Mouse (Mus musculus) embryonic facial prominence, embryonic 11.5 days (tissue): Measurements from ENCODE around the gene Galc. TPM values are rescaled to one million over a fixed set of nuclear protein-coding genes. Genes with fewer than 3 reads are reported as not detected.

Source experiments
- ATAC-seq: fragments of 200-750 bp; cut with Nextera tagmentation; replicated peaks from 2 replicates; pipeline ENCODE4 v1.8.0; 2017; ENCODE audit warnings: low read depth; ENCODE audit not compliant: insufficient number of reproducible peaks, low FRiP score, low TSS enrichment
- DNase-seq: peaks from one replicate; pipeline ENCODE4 v3.0.0-alpha.2; 2015; ENCODE audit warnings: low spot score
- H3K27ac ChIP-seq: fragments of 300-500 bp; sonication (generic); replicated peaks from 2 replicates; pipeline ENCODE4 v1.5.1; 2014; ENCODE audit warnings: mild to moderate bottlenecking, low read depth, low read length, control low read depth
- H3K27me3 ChIP-seq: fragments of 300-500 bp; sonication (generic); 2 replicates; pipeline ENCODE4 v1.6.1; 2014; ENCODE audit warnings: mild to moderate bottlenecking, low read length, moderate library complexity, mixed read lengths; ENCODE audit not compliant: control insufficient read depth, insufficient read depth
- H3K36me3 ChIP-seq: fragments of 300-500 bp; sonication (generic); replicated peaks from 2 replicates; pipeline ENCODE4 v1.6.1; 2014; ENCODE audit warnings: low read depth, mild to moderate bottlenecking, low read length, moderate library complexity, mixed read lengths; ENCODE audit not compliant: control insufficient read depth, insufficient read depth
- H3K4me1 ChIP-seq: fragments of 300-500 bp; sonication (generic); 2 replicates; pipeline ENCODE4 v1.6.1; 2014; ENCODE audit warnings: low read length, mixed read lengths; ENCODE audit not compliant: control insufficient read depth, insufficient read depth
- H3K4me2 ChIP-seq: fragments of 300-500 bp; sonication (generic); 2 replicates; pipeline ENCODE4 v1.6.1; 2014; ENCODE audit warnings: low read depth, mild to moderate bottlenecking, control low read depth, low read length, moderate library complexity
- H3K4me3 ChIP-seq: fragments of 300-500 bp; sonication (generic); 2 replicates; pipeline ENCODE4 v1.5.1; 2014; ENCODE audit warnings: low read depth, low read length, control low read depth
- H3K9ac ChIP-seq: fragments of 300-500 bp; sonication (generic); replicated peaks from 2 replicates; pipeline ENCODE4 v1.6.1; 2014; ENCODE audit warnings: mild to moderate bottlenecking, control low read depth, low read length
- H3K9me3 ChIP-seq: fragments of 300-500 bp; sonication (generic); replicated peaks from 2 replicates; pipeline ENCODE4 v1.6.1; 2016; ENCODE audit warnings: mild to moderate bottlenecking, low read length, inconsistent platforms, mixed read lengths; ENCODE audit not compliant: control insufficient read depth
- WGBS: fragments of 180-500 bp; shearing (Covaris S2); extraction: QIAGEN DNeasy Blood & Tissue Kit; methylation state at CpG from one replicate; pipeline ENCODE4 v1.1.7; 2014; 5-methylcytosine and 5-hydroxymethylcytosine counted together
- polyA plus RNA-seq: library from polyadenylated mRNA; unstranded; fragments of >200 nt; fragmentation: Nextera tagmentation; extraction: Ambion mirVana; gene quantifications from 2 replicates; pipeline ENCODE4 v1.2.1, GENCODE M21; 2014

The Galc gene
- polyA plus RNA-seq, 1 experiment from 2014 or later, result 11.3 TPM

- Histone ChIP-seq H3K9ac (no peak within 1 kb of the TSS), H3K4me1 (no peaks in the 10 kb centered on the region), H3K36me3 (no peaks in the 10 kb centered on the region), H3K4me3 (no peak within 1 kb of the TSS), H3K4me2 (no peak within 1 kb of the TSS), H3K9me3 (no peaks in the 10 kb centered on the region), H3K27ac (no peak within 1 kb of the TSS), H3K27me3 (no peaks in the 10 kb centered on the region)
- 88% methylated on average over 13 of the region's 13 CpGs for WGBS
- DNase-seq, result no peak
- ATAC-seq, result no peak
These were observed 9.4 kb upstream of the Galc start, which contains the start of gene Gpr65 for GRCm38 (mm10) chr12:98268441-98269369. Gene Gpr65, plus strand, starts transcription at chr12:98268635.

GRCm38 (mm10) chr12:98265697-98266096, 6.4 kb upstream of the Galc start:
- no peak overlapping the region for H3K4me2 ChIP-seq
- H3K36me3 ChIP-seq, result no peaks in the 10 kb centered on the region
- H3K4me3 ChIP-seq, result no peak overlapping the region
- 85% methylated on average over 9 of the region's 9 CpGs for WGBS
- H3K9me3 ChIP-seq, result no peaks in the 10 kb centered on the region
- H3K27ac ChIP-seq, result no peak overlapping the region
- no peaks in the 10 kb centered on the region for H3K4me1 ChIP-seq
- no peaks in the 10 kb centered on the region for H3K27me3 ChIP-seq
- H3K9ac ChIP-seq, result no peak overlapping the region
- no peak for DNase-seq
- no peak for ATAC-seq

GRCm38 (mm10) chr12:98259518-98259852, 226 bp upstream of the Galc start:
- H3K27ac ChIP-seq, result peak overlapping the region; percentile 91; the same call in 1 of the 2 replicates
- no peaks in the 10 kb centered on the region for H3K27me3 ChIP-seq
- H3K9me3 ChIP-seq, result no peaks in the 10 kb centered on the region
- 6% methylated on average over 12 of the region's 12 CpGs for WGBS
- peak overlapping the region; percentile 77 for H3K4me3 ChIP-seq
- no peaks in the 10 kb centered on the region for H3K36me3 ChIP-seq
- ATAC-seq (no peak; the same call in 1 of the 2 replicates), DNase-seq (no peak)
- H3K4me1 ChIP-seq, result no peaks in the 10 kb centered on the region
- H3K9ac ChIP-seq, result peak overlapping the region; percentile 92
- peak overlapping the region; percentile 43 for H3K4me2 ChIP-seq

- WGBS, result 0% methylated on average over 8 of the region's 8 CpGs
- peak overlapping the region; percentile 43 for H3K4me2 ChIP-seq
These were observed 851 bp downstream of the Galc start for GRCm38 (mm10) chr12:98258371-98258844.

GRCm38 (mm10) chr12:98255373-98255995, 3.8 kb downstream of the Galc start:
- Histone ChIP-seq H3K4me3 (no peak overlapping the region), H3K27ac (no peak overlapping the region), H3K4me1 (no peaks in the 10 kb centered on the region), H3K9me3 (no peaks in the 10 kb centered on the region), H3K4me2 (no peak overlapping the region), H3K36me3 (no peaks in the 10 kb centered on the region), H3K9ac (no peak overlapping the region), H3K27me3 (no peaks in the 10 kb centered on the region)
- 88% methylated on average over 13 of the region's 13 CpGs for WGBS
- DNase-seq (no peak), ATAC-seq (no peak)

More at GRCm38 (mm10) chr12:98258371-98258844, 851 bp downstream of the Galc start:
- Histone ChIP-seq H3K27me3 (no peaks in the 10 kb centered on the region), H3K9ac (peak overlapping the region; percentile 92), H3K9me3 (no peaks in the 10 kb centered on the region), H3K27ac (peak overlapping the region; percentile 91), H3K4me3 (peak overlapping the region; percentile 77), H3K4me1 (no peaks in the 10 kb centered on the region), H3K36me3 (no peaks in the 10 kb centered on the region)
- DNase-seq, result no peak
- no peak for ATAC-seq

GRCm38 (mm10) chr12:98252417-98252816, 6.8 kb downstream of the Galc start:
- H3K4me3 ChIP-seq, result no peak overlapping the region
- no peak overlapping the region for H3K4me2 ChIP-seq
- no peaks in the 10 kb centered on the region for H3K4me1 ChIP-seq
- DNase-seq (no peak), ATAC-seq (no peak)
- 63% methylated on average over 2 of the region's 2 CpGs for WGBS
- no peak overlapping the region for H3K27ac ChIP-seq
- no peaks in the 10 kb centered on the region for H3K27me3 ChIP-seq
- no peak overlapping the region for H3K9ac ChIP-seq
- H3K9me3 ChIP-seq, result no peaks in the 10 kb centered on the region
- no peaks in the 10 kb centered on the region; the same call in 1 of the 2 replicates for H3K36me3 ChIP-seq

GRCm38 (mm10) chr12:98250327-98250726, 8.9 kb downstream of the Galc start:
- Histone ChIP-seq H3K4me1 (no peaks in the 10 kb centered on the region), H3K9ac (no peak overlapping the region), H3K9me3 (no peaks in the 10 kb centered on the region), H3K27ac (no peak overlapping the region), H3K27me3 (no peaks in the 10 kb centered on the region), H3K4me3 (no peak overlapping the region), H3K4me2 (no peak overlapping the region), H3K36me3 (no peaks in the 10 kb centered on the region; the same call in 1 of the 2 replicates)
- DNase-seq, result no peak
- 91% methylated on average over 8 of the region's 8 CpGs for WGBS
- ATAC-seq, result no peak

GRCm38 (mm10) chr12:98249671-98250070, 9.6 kb downstream of the Galc start:
- no peak for DNase-seq
- no peaks in the 10 kb centered on the region for H3K4me1 ChIP-seq
- 73% methylated on average over 3 of the region's 3 CpGs for WGBS

More at GRCm38 (mm10) chr12:98249671-98250070, 9.6 kb downstream of the Galc start:
- Histone ChIP-seq H3K36me3 (no peaks in the 10 kb centered on the region; the same call in 1 of the 2 replicates), H3K27ac (no peak overlapping the region), H3K4me3 (no peak overlapping the region), H3K9ac (no peak overlapping the region), H3K27me3 (no peaks in the 10 kb centered on the region), H3K4me2 (no peak overlapping the region), H3K9me3 (no peaks in the 10 kb centered on the region)
- no peak for ATAC-seq
